Mouse (Mus musculus) liver, embryonic 14 days (tissue): ENCODE measurements around the gene Bend5. TPM values are rescaled to one million over a fixed set of nuclear protein-coding genes. Genes with fewer than 3 reads are reported as not detected.

Source experiments
- polyA plus RNA-seq: library from polyadenylated mRNA; depleted of rRNA; stranded (reverse); fragments of >200 nt; gene quantifications from 2 replicates; pipeline ENCODE4 v1.2.3, GENCODE M21; 2012; rRNA removed

Bend5 gene
- 0.37 and 0.51 TPM in 2 replicates for polyA plus RNA-seq

GRCm38 (mm10) chr4:111414818-111415488, at the start of gene Bend5:
TSS of gene Bend5 (plus strand) at chr4:111415006.

